Mouse (Mus musculus) stomach, embryonic 15.5 days (tissue): ENCODE measurements around the gene Ago3. TPM values are rescaled to one million over a fixed set of nuclear protein-coding genes. Genes with fewer than 3 reads are reported as not detected.

Experiments
- ATAC-seq: fragments of 200-750 bp; cut with Nextera tagmentation; 2 replicates; pipeline ENCODE4 v1.8.0; 2017; ENCODE audit warnings: low read depth, moderate number of reproducible peaks, moderate TSS enrichment; ENCODE audit not compliant: insufficient read depth, low FRiP score
- H3K27ac ChIP-seq: fragments of 300-500 bp; sonication (generic); 2 replicates; pipeline ENCODE4 v1.5.1; 2015; ENCODE audit warnings: mild to moderate bottlenecking, inconsistent platforms
- H3K27me3 ChIP-seq: fragments of 300-500 bp; sonication (generic); replicated peaks from 2 replicates; pipeline ENCODE4 v1.6.1; 2015; ENCODE audit warnings: inconsistent platforms
- H3K36me3 ChIP-seq: fragments of 300-500 bp; sonication (generic); 2 replicates; pipeline ENCODE4 v1.6.1; 2015; ENCODE audit warnings: inconsistent platforms
- H3K4me1 ChIP-seq: fragments of 300-500 bp; sonication (generic); 2 replicates; pipeline ENCODE4 v1.6.1; 2015; ENCODE audit warnings: inconsistent platforms
- H3K4me2 ChIP-seq: fragments of 300-500 bp; sonication (generic); 2 replicates; pipeline ENCODE4 v1.6.1; 2015; ENCODE audit warnings: mild to moderate bottlenecking, inconsistent platforms
- H3K4me3 ChIP-seq: fragments of 300-500 bp; sonication (generic); replicated peaks from 2 replicates; pipeline ENCODE4 v1.5.1; 2015; ENCODE audit warnings: inconsistent platforms
- H3K9ac ChIP-seq: fragments of 300-500 bp; sonication (generic); 2 replicates; pipeline ENCODE4 v1.6.1; 2015; ENCODE audit warnings: inconsistent platforms
- H3K9me3 ChIP-seq: fragments of 300-500 bp; sonication (generic); 2 replicates; pipeline ENCODE4 v1.6.1; 2016; ENCODE audit warnings: inconsistent platforms
- WGBS: fragments of 180-500 bp; shearing (Covaris S2); methylation state at CpG from one replicate; pipeline ENCODE4 v1.1.7; 2015; 5-methylcytosine and 5-hydroxymethylcytosine counted together
- polyA plus RNA-seq: library from polyadenylated mRNA; unstranded; fragments of >200 nt; fragmentation: Nextera tagmentation; extraction: Ambion mirVana; gene quantifications from 2 replicates; pipeline ENCODE4 v1.2.1, GENCODE M21; 2015

Gene Ago3
- polyA plus RNA-seq, 1 experiment from 2014 or later = 13.9 TPM

GRCm38 (mm10) chr4:126287302-126287995 lies 141.9 kb downstream of the Ago3 start:
- H3K4me3 ChIP-seq = peak overlapping the region; percentile 54
- no peaks in the 10 kb centered on the region for H3K9me3 ChIP-seq
- no peak overlapping the region for H3K9ac ChIP-seq
- H3K27me3 ChIP-seq = peaks cover 33% of the 10 kb centered on the region
- no peaks in the 10 kb centered on the region for H3K36me3 ChIP-seq
- WGBS = 23% methylated on average over 11 of the region's 11 CpGs
- peaks cover 12% of the 10 kb centered on the region for H3K4me1 ChIP-seq
- peak; percentile 32; the same call in 1 of the 2 replicates for ATAC-seq
- peak overlapping the region; percentile 84 for H3K4me2 ChIP-seq
- H3K27ac ChIP-seq = peak overlapping the region; percentile 59

GRCm38 (mm10) chr4:126286492-126286891 lies 142.9 kb downstream of the Ago3 start, which contains the start of gene Col8a2:
TSS of gene Col8a2 (plus strand) at chr4:126286793.
- peak within 1 kb of the TSS; percentile 63; the same call in 1 of the 2 replicates for H3K27ac ChIP-seq
- 2% methylated on average over 38 of the region's 42 CpGs for WGBS
- H3K4me1 ChIP-seq = peaks cover 12% of the 10 kb centered on the region
- H3K27me3 ChIP-seq = peaks cover 33% of the 10 kb centered on the region
- H3K36me3 ChIP-seq = no peaks in the 10 kb centered on the region
- peak within 1 kb of the TSS; percentile 84 for H3K4me2 ChIP-seq
- H3K9ac ChIP-seq = peak within 1 kb of the TSS; percentile 60
- no peaks in the 10 kb centered on the region for H3K9me3 ChIP-seq
- peak within 1 kb of the TSS; percentile 54 for H3K4me3 ChIP-seq
- ATAC-seq = no peak; the same call in 1 of the 2 replicates

- Histone ChIP-seq H3K9me3 (no peaks in the 10 kb centered on the region), H3K27ac (no peak overlapping the region), H3K4me2 (no peak overlapping the region), H3K36me3 (no peaks in the 10 kb centered on the region), H3K27me3 (peaks cover 29% of the 10 kb centered on the region), H3K4me1 (peaks cover 12% of the 10 kb centered on the region), H3K9ac (no peak overlapping the region), H3K4me3 (no peak overlapping the region)
- no peak for ATAC-seq
- 84% methylated on average over 8 of the region's 8 CpGs for WGBS
Measured at GRCm38 (mm10) chr4:126283582-126283981, 145.8 kb downstream of the Ago3 start.

GRCm38 (mm10) chr4:126281706-126282105 lies 147.7 kb downstream of the Ago3 start:
- WGBS = 67% methylated on average over 9 of the region's 9 CpGs
- H3K36me3 ChIP-seq = no peaks in the 10 kb centered on the region
- H3K27me3 ChIP-seq = peaks cover 17% of the 10 kb centered on the region
- H3K4me2 ChIP-seq = no peak overlapping the region
- no peak for ATAC-seq
- no peak overlapping the region for H3K4me3 ChIP-seq
- no peaks in the 10 kb centered on the region for H3K9me3 ChIP-seq
- peaks cover 12% of the 10 kb centered on the region for H3K4me1 ChIP-seq
- H3K9ac ChIP-seq = no peak overlapping the region
- H3K27ac ChIP-seq = no peak overlapping the region

Other genes with a start within 250 kb of the Ago3 start
- gene Thrap3, start 226.8 kb downstream of the Ago3 start, polyA plus RNA-seq = 182 and 203 TPM in 2 replicates
- gene Map7d1, start 173.2 kb downstream of the Ago3 start, polyA plus RNA-seq = 34.1 and 36.9 TPM in 2 replicates
- gene Trappc3, start 167.2 kb downstream of the Ago3 start, polyA plus RNA-seq = 91.7 and 97.1 TPM in 2 replicates
- 13.4 and 14.2 TPM in 2 replicates for gene Col8a2, start 142.8 kb downstream of the Ago3 start, polyA plus RNA-seq
- 61.2 and 61.9 TPM in 2 replicates for gene Adprhl2, start 107.9 kb downstream of the Ago3 start, polyA plus RNA-seq
- gene Tekt2, start 103.9 kb downstream of the Ago3 start, polyA plus RNA-seq = 7.8 and 8.6 TPM in 2 replicates
- 5.1 and 5.2 TPM in 2 replicates for gene Ago1, start 39.0 kb upstream of the Ago3 start, polyA plus RNA-seq
- 1.6 and 2.1 TPM in 2 replicates for gene Ago4, start 103.9 kb upstream of the Ago3 start, polyA plus RNA-seq
- 36.1 and 40.0 TPM in 2 replicates for gene Clspn, start 127.4 kb upstream of the Ago3 start, polyA plus RNA-seq
- gene 5730409E04Rik, start 180.3 kb upstream of the Ago3 start, polyA plus RNA-seq = 2.3 and 2.5 TPM in 2 replicates
- gene Psmb2, start 248.1 kb upstream of the Ago3 start, polyA plus RNA-seq = 475 and 493 TPM in 2 replicates